Mouse (Mus musculus) cerebellum, adult 2 months (tissue): ENCODE measurements at regions not wholly inside any gene's neighbourhood (a gene's known extent, or its start where the extent isn't known, plus 50 kb on each side); places are given as distances from the start of the nearest gene placed in this dataset.

Experiments used
- CTCF ChIP-seq: fragments of 200-500 bp; IDR thresholded peaks from 2 replicates; pipeline ENCODE4 v1.5.1; 2011; ENCODE audit warnings: low read depth, mild to moderate bottlenecking, control low read depth, low read length, moderate library complexity, borderline replicate concordance; ENCODE audit not compliant: insufficient read depth
- POLR2A ChIP-seq: fragments of 200-500 bp; IDR thresholded peaks from 2 replicates; pipeline ENCODE4 v1.6.1; 2011; ENCODE audit warnings: low read length, control low read depth, borderline replicate concordance; ENCODE audit not compliant: insufficient read depth

GRCm38 (mm10) chr12:31184217-31184975 lies 56.2 kb upstream of the Gm6993 start:
- TF ChIP-seq CTCF (no peak), POLR2A (no peak)
